Mouse (Mus musculus) kidney, embryonic 16.5 days (tissue): Measurements from ENCODE around the gene Actn1. TPM values are rescaled to one million over a fixed set of nuclear protein-coding genes. Genes with fewer than 3 reads are reported as not detected.

Experiments
- ATAC-seq: fragments of 200-750 bp; cut with Nextera tagmentation; 2 replicates; pipeline ENCODE4 v1.8.0; 2017; ENCODE audit warnings: moderate TSS enrichment; ENCODE audit not compliant: low FRiP score, low TSS enrichment
- H3K27ac ChIP-seq: fragments of 300-500 bp; sonication (generic); 2 replicates; pipeline ENCODE4 v1.5.1; 2014; ENCODE audit warnings: low read length
- H3K27me3 ChIP-seq: fragments of 300-500 bp; sonication (generic); 2 replicates; pipeline ENCODE4 v1.6.1; 2014; ENCODE audit warnings: low read length, control low read depth, mixed read lengths; ENCODE audit not compliant: insufficient read depth
- H3K36me3 ChIP-seq: fragments of 300-500 bp; sonication (generic); 2 replicates; pipeline ENCODE4 v1.6.1; 2014; ENCODE audit warnings: low read length, control low read depth, mixed read lengths; ENCODE audit not compliant: insufficient read depth
- H3K4me1 ChIP-seq: fragments of 300-500 bp; sonication (generic); 2 replicates; pipeline ENCODE4 v1.6.1; 2014; ENCODE audit warnings: low read length, control low read depth, mixed read lengths; ENCODE audit not compliant: insufficient read depth
- H3K4me2 ChIP-seq: fragments of 300-500 bp; sonication (generic); replicated peaks from 2 replicates; pipeline ENCODE4 v1.6.1; 2014; ENCODE audit warnings: low read depth, low read length
- H3K4me3 ChIP-seq: fragments of 300-500 bp; sonication (generic); 2 replicates; pipeline ENCODE4 v1.5.1; 2014; ENCODE audit warnings: mild to moderate bottlenecking, low read length
- H3K9ac ChIP-seq: fragments of 300-500 bp; sonication (generic); replicated peaks from 2 replicates; pipeline ENCODE4 v1.6.1; 2014; ENCODE audit warnings: low read length
- H3K9me3 ChIP-seq: fragments of 300-500 bp; sonication (generic); 2 replicates; pipeline ENCODE4 v1.6.1; 2016; ENCODE audit warnings: low read length, control low read depth
- WGBS: fragments of 180-500 bp; shearing (Covaris S2); extraction: QIAGEN DNeasy Blood & Tissue Kit; methylation state at CpG from one replicate; pipeline ENCODE4 v1.1.7; 2014; 5-methylcytosine and 5-hydroxymethylcytosine counted together
- polyA plus RNA-seq: library from polyadenylated mRNA; unstranded; fragments of >200 nt; fragmentation: Nextera tagmentation; extraction: Ambion mirVana; gene quantifications from 2 replicates; pipeline ENCODE4 v1.2.1, GENCODE M21; 2015

Actn1 gene
- polyA plus RNA-seq, 1 experiment from 2014 or later = 44.8 TPM

GRCm38 (mm10) chr12:80168736-80169135 lies 91.4 kb downstream of the Actn1 start:
- no peak; the same call in 1 of the 2 replicates for ATAC-seq
- Histone ChIP-seq H3K4me1 (no peaks in the 10 kb centered on the region), H3K27me3 (no peaks in the 10 kb centered on the region), H3K9me3 (no peaks in the 10 kb centered on the region), H3K27ac (no peak overlapping the region), H3K4me2 (peak overlapping the region; percentile 35), H3K36me3 (peaks cover 53% of the 10 kb centered on the region), H3K9ac (no peak overlapping the region), H3K4me3 (peak overlapping the region; percentile 67; the same call in 1 of the 2 replicates)
- WGBS = 54% methylated on average over 12 of the region's 12 CpGs

- H3K4me1 ChIP-seq = no peaks in the 10 kb centered on the region
- peak overlapping the region; percentile 72 for H3K9ac ChIP-seq
- peak; percentile 84 for ATAC-seq
- H3K27ac ChIP-seq = peak overlapping the region; percentile 84
- no peaks in the 10 kb centered on the region for H3K27me3 ChIP-seq
- H3K36me3 ChIP-seq = peaks cover 48% of the 10 kb centered on the region
- peak overlapping the region; percentile 35 for H3K4me2 ChIP-seq
- H3K4me3 ChIP-seq = peak overlapping the region; percentile 67
- 11% methylated on average over 35 of the region's 35 CpGs for WGBS
- no peaks in the 10 kb centered on the region for H3K9me3 ChIP-seq
These were observed 91.9 kb downstream of the Actn1 start for GRCm38 (mm10) chr12:80168178-80168686.

- Histone ChIP-seq H3K9me3 (no peaks in the 10 kb centered on the region), H3K27ac (no peak overlapping the region), H3K4me2 (no peak overlapping the region), H3K4me3 (no peak overlapping the region), H3K9ac (no peak overlapping the region), H3K27me3 (no peaks in the 10 kb centered on the region), H3K4me1 (no peaks in the 10 kb centered on the region), H3K36me3 (peaks cover 39% of the 10 kb centered on the region)
- WGBS = 78% methylated on average over 3 of the region's 3 CpGs
- no peak for ATAC-seq
These were observed 92.8 kb downstream of the Actn1 start for GRCm38 (mm10) chr12:80167321-80167720.

- no peaks in the 10 kb centered on the region for H3K27me3 ChIP-seq
- 79% methylated on average over 4 of the region's 4 CpGs for WGBS
- ATAC-seq = no peak
- no peak overlapping the region for H3K9ac ChIP-seq
- no peaks in the 10 kb centered on the region for H3K4me1 ChIP-seq
- no peaks in the 10 kb centered on the region for H3K9me3 ChIP-seq
- H3K36me3 ChIP-seq = peaks cover 35% of the 10 kb centered on the region
- H3K4me2 ChIP-seq = no peak overlapping the region
- no peak overlapping the region for H3K4me3 ChIP-seq
- H3K27ac ChIP-seq = no peak overlapping the region
These were observed 93.5 kb downstream of the Actn1 start for GRCm38 (mm10) chr12:80166651-80167050.

- Histone ChIP-seq H3K27me3 (no peaks in the 10 kb centered on the region), H3K9me3 (no peaks in the 10 kb centered on the region), H3K4me2 (no peak overlapping the region), H3K9ac (no peak overlapping the region), H3K27ac (no peak overlapping the region), H3K4me1 (no peaks in the 10 kb centered on the region), H3K36me3 (peaks cover 15% of the 10 kb centered on the region), H3K4me3 (no peak overlapping the region)
- 91% methylated on average over 8 of the region's 8 CpGs for WGBS
- no peak for ATAC-seq
These were observed 95.6 kb downstream of the Actn1 start for GRCm38 (mm10) chr12:80164526-80164925.

- H3K9ac ChIP-seq = no peak overlapping the region
- ATAC-seq = no peak
- no peaks in the 10 kb centered on the region for H3K27me3 ChIP-seq
- no peak overlapping the region for H3K27ac ChIP-seq
- H3K36me3 ChIP-seq = peaks cover 11% of the 10 kb centered on the region
- H3K9me3 ChIP-seq = no peaks in the 10 kb centered on the region
- H3K4me2 ChIP-seq = no peak overlapping the region
- 79% methylated on average over 3 of the region's 3 CpGs for WGBS
- H3K4me1 ChIP-seq = no peaks in the 10 kb centered on the region
- no peak overlapping the region for H3K4me3 ChIP-seq
These were observed 97.7 kb downstream of the Actn1 start for GRCm38 (mm10) chr12:80162448-80162847.

GRCm38 (mm10) chr12:80157675-80158074 lies 102.5 kb downstream of the Actn1 start:
- Histone ChIP-seq H3K36me3 (no peaks in the 10 kb centered on the region), H3K4me1 (no peaks in the 10 kb centered on the region), H3K27me3 (no peaks in the 10 kb centered on the region), H3K9ac (no peak overlapping the region), H3K4me3 (no peak overlapping the region), H3K4me2 (no peak overlapping the region), H3K27ac (no peak overlapping the region), H3K9me3 (no peaks in the 10 kb centered on the region)
- no peak for ATAC-seq
- WGBS = 4% methylated on average over 5 of the region's 5 CpGs

GRCm38 (mm10) chr12:80153687-80154326 lies 106.4 kb downstream of the Actn1 start:
- 39% methylated on average over 10 of the region's 10 CpGs for WGBS
- H3K9ac ChIP-seq = no peak overlapping the region
- no peaks in the 10 kb centered on the region for H3K36me3 ChIP-seq
- H3K4me3 ChIP-seq = no peak overlapping the region
- H3K27ac ChIP-seq = no peak overlapping the region
- H3K9me3 ChIP-seq = peaks cover 5% of the 10 kb centered on the region; the same call in 1 of the 2 replicates
- H3K4me2 ChIP-seq = no peak overlapping the region
- H3K4me1 ChIP-seq = no peaks in the 10 kb centered on the region
- H3K27me3 ChIP-seq = no peaks in the 10 kb centered on the region
- ATAC-seq = no peak

- Histone ChIP-seq H3K27ac (no peak overlapping the region), H3K27me3 (no peaks in the 10 kb centered on the region), H3K4me3 (no peak overlapping the region), H3K4me2 (no peak overlapping the region), H3K4me1 (no peaks in the 10 kb centered on the region), H3K9ac (no peak overlapping the region), H3K9me3 (peaks cover 5% of the 10 kb centered on the region; the same call in 1 of the 2 replicates), H3K36me3 (no peaks in the 10 kb centered on the region)
- 83% methylated on average over 6 of the region's 6 CpGs for WGBS
- no peak for ATAC-seq
These were observed 107.1 kb downstream of the Actn1 start for GRCm38 (mm10) chr12:80153078-80153477.

- no peak overlapping the region for H3K4me2 ChIP-seq
- H3K9me3 ChIP-seq = peaks cover 5% of the 10 kb centered on the region; the same call in 1 of the 2 replicates
- WGBS = 91% methylated on average over 6 of the region's 6 CpGs
- no peak overlapping the region for H3K4me3 ChIP-seq
- no peaks in the 10 kb centered on the region for H3K27me3 ChIP-seq
- H3K36me3 ChIP-seq = no peaks in the 10 kb centered on the region
- H3K9ac ChIP-seq = no peak overlapping the region
- H3K4me1 ChIP-seq = peaks cover 3% of the 10 kb centered on the region
- no peak for ATAC-seq
- no peak overlapping the region for H3K27ac ChIP-seq
These were observed 108.3 kb downstream of the Actn1 start for GRCm38 (mm10) chr12:80151821-80152220.
